Mouse (Mus musculus): ENCODE measurements around the gene 2310030G06Rik.

DNA sequence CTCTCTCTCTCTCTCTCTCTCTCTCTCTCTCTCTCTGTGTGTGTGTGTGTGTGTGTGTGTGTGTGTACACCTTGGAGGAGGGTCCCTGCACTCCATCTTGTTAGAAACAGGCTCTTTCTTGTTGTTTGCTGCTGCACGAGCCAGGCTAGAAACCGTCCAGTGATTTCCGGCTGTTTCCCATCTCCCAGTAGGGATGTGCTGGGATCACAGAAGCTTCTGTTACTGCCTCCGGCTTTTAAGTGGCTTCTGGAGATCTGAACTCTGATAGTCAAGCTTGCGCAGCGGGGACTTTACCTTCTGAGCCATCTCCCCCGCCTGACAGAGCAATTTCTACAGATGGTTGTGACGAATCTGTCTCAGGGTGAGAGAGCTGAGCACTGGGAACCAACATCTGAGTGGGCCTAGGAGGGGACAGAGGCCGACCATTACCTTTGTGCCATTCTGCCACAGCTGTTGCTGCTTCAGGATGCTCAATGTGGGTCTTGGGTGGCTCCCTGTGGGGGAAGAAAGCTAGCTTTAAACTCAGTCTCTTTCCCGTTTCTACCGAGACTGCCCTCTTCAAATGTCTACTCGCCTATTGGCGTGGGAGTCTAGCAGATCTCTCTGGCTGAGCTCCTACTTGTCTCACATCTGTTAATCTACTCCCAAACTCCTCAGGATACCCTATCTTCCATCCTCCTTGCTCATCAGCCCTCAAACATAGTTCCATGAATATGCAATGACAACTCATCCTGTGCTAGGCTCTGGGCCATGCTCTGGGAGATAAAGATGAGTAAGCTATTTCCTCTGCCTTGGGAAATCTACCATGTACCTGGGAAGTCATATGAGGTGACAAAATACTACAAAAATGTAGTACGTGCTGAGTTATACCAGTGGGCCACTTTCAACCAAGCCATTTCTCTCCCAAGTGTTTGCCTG is 5.2 kb downstream of the 2310030G06Rik start:
- TF ChIP-seq CTCF (IDR thresholded peaks at IDR 0.05; ENCODE audit: low read depth) (no peak), EP300 (IDR thresholded peaks at IDR 0.05; ENCODE audit: low read depth) (no peak)
